Mouse (Mus musculus) lung, postnatal 0 days (tissue): ENCODE measurements at regions not wholly inside any gene's neighbourhood (a gene's known extent, or its start where the extent isn't known, plus 50 kb on each side); places are given as distances from the start of the nearest gene placed in this dataset.

Experiments used
- ATAC-seq: fragments of 200-750 bp; cut with Nextera tagmentation; 2 replicates; pipeline ENCODE4 v1.8.0; 2017; ENCODE audit warnings: moderate library complexity
- DNase-seq: peaks from one replicate; pipeline ENCODE4 v3.0.0-alpha.2; 2016; ENCODE audit warnings: low spot score
- H3K27ac ChIP-seq: fragments of 300-500 bp; sonication (generic); 2 replicates; pipeline ENCODE4 v1.5.1; 2014; ENCODE audit warnings: antibody characterized with exemption, mild to moderate bottlenecking, low read length, mixed read lengths
- H3K27me3 ChIP-seq: fragments of 300-500 bp; sonication (generic); replicated peaks from 2 replicates; pipeline ENCODE4 v1.6.1; 2014; ENCODE audit warnings: low read length, mixed read lengths; ENCODE audit not compliant: insufficient read depth
- H3K36me3 ChIP-seq: fragments of 300-500 bp; sonication (generic); 2 replicates; pipeline ENCODE4 v1.6.1; 2014; ENCODE audit warnings: low read length, mixed read lengths; ENCODE audit not compliant: insufficient read depth
- H3K4me1 ChIP-seq: fragments of 300-500 bp; sonication (generic); 2 replicates; pipeline ENCODE4 v1.6.1; 2014; ENCODE audit warnings: antibody characterized with exemption, low read depth, low read length, mixed read lengths; ENCODE audit not compliant: insufficient read depth
- H3K4me2 ChIP-seq: fragments of 300-500 bp; sonication (generic); replicated peaks from 2 replicates; pipeline ENCODE4 v1.6.1; 2014; ENCODE audit warnings: low read depth, mild to moderate bottlenecking, low read length, moderate library complexity, mixed read lengths
- H3K4me3 ChIP-seq: fragments of 300-500 bp; sonication (generic); 2 replicates; pipeline ENCODE4 v1.5.1; 2014; ENCODE audit warnings: low read depth, low read length
- H3K9ac ChIP-seq: fragments of 300-500 bp; sonication (generic); replicated peaks from 2 replicates; pipeline ENCODE4 v1.6.1; 2014; ENCODE audit warnings: low read depth, mild to moderate bottlenecking
- H3K9me3 ChIP-seq: fragments of 300-500 bp; sonication (generic); 2 replicates; pipeline ENCODE4 v1.6.1; 2016; ENCODE audit warnings: low read length, mixed read lengths
- CTCF ChIP-seq: IDR thresholded peaks from 2 replicates; pipeline ENCODE4 v1.5.1; 2016; ENCODE audit warnings: antibody characterized with exemption, mild to moderate bottlenecking
- EP300 ChIP-seq: IDR thresholded peaks from 2 replicates; pipeline ENCODE4 v1.6.1; 2016; ENCODE audit warnings: antibody characterized with exemption, mild to moderate bottlenecking, control low read depth
- WGBS: fragments of 180-500 bp; shearing (Covaris S2); extraction: QIAGEN DNeasy Blood & Tissue Kit; methylation state at CpG from one replicate; pipeline ENCODE4 v1.1.7; 2014; 5-methylcytosine and 5-hydroxymethylcytosine counted together

GRCm38 (mm10) chr6:36004701-36005100 lies 383.2 kb upstream of the Chrm2 start:
- 43% methylated on average over 1 of the region's 1 CpGs for WGBS
- DNase-seq: peak; percentile 68

GRCm38 (mm10) chr6:36002090-36002489 lies 385.8 kb upstream of the Chrm2 start:
- Histone ChIP-seq H3K4me2 (no peak overlapping the region), H3K4me1 (no peaks in the 10 kb centered on the region), H3K9ac (no peak overlapping the region), H3K27ac (no peak overlapping the region), H3K36me3 (no peaks in the 10 kb centered on the region), H3K4me3 (no peak overlapping the region), H3K27me3 (no peaks in the 10 kb centered on the region), H3K9me3 (no peaks in the 10 kb centered on the region)
- peak; percentile 86 for DNase-seq
- TF ChIP-seq CTCF: no peak
- peak; percentile 91 for TF ChIP-seq EP300
- peak; percentile 92 for ATAC-seq
- WGBS: 31% methylated on average over 3 of the region's 3 CpGs

More at GRCm38 (mm10) chr6:36004701-36005100, 383.2 kb upstream of the Chrm2 start:
- no peaks in the 10 kb centered on the region for H3K9me3 ChIP-seq
- no peak overlapping the region for H3K27ac ChIP-seq
- no peaks in the 10 kb centered on the region for H3K27me3 ChIP-seq
- no peak overlapping the region for H3K4me2 ChIP-seq
- H3K4me3 ChIP-seq: no peak overlapping the region
- H3K36me3 ChIP-seq: no peaks in the 10 kb centered on the region
- ATAC-seq: no peak; the same call in 1 of the 2 replicates
- no peak for TF ChIP-seq EP300
- peak; percentile 76 for TF ChIP-seq CTCF
- no peak overlapping the region for H3K9ac ChIP-seq
- H3K4me1 ChIP-seq: no peaks in the 10 kb centered on the region

GRCm38 (mm10) chr6:35988891-35989290 lies 399.0 kb upstream of the Chrm2 start:
- TF ChIP-seq EP300 (no peak), CTCF (no peak)
- no peak overlapping the region for H3K4me3 ChIP-seq
- no peaks in the 10 kb centered on the region for H3K4me1 ChIP-seq
- DNase-seq (peak; percentile 31), ATAC-seq (peak; percentile 43; the same call in 1 of the 2 replicates)
- H3K27me3 ChIP-seq: no peaks in the 10 kb centered on the region
- H3K27ac ChIP-seq: no peak overlapping the region
- H3K4me2 ChIP-seq: no peak overlapping the region
- H3K9me3 ChIP-seq: no peaks in the 10 kb centered on the region
- 33% methylated on average over 3 of the region's 3 CpGs for WGBS
- H3K36me3 ChIP-seq: no peaks in the 10 kb centered on the region
- no peak overlapping the region for H3K9ac ChIP-seq

GRCm38 (mm10) chr6:35940071-35940470 lies 400.4 kb upstream of the Mtpn start:
- no peak overlapping the region for H3K4me2 ChIP-seq
- 82% methylated on average over 1 of the region's 1 CpGs for WGBS
- H3K27me3 ChIP-seq: no peaks in the 10 kb centered on the region
- no peak overlapping the region for H3K9ac ChIP-seq
- no peak overlapping the region for H3K4me3 ChIP-seq
- no peak for DNase-seq
- H3K36me3 ChIP-seq: no peaks in the 10 kb centered on the region
- no peak for ATAC-seq
- TF ChIP-seq CTCF (no peak), EP300 (no peak)
- H3K27ac ChIP-seq: no peak overlapping the region
- no peaks in the 10 kb centered on the region for H3K4me1 ChIP-seq
- H3K9me3 ChIP-seq: no peaks in the 10 kb centered on the region

GRCm38 (mm10) chr6:35924189-35924588 lies 384.5 kb upstream of the Mtpn start:
- H3K4me1 ChIP-seq: no peaks in the 10 kb centered on the region
- H3K4me2 ChIP-seq: no peak overlapping the region
- H3K36me3 ChIP-seq: no peaks in the 10 kb centered on the region
- no peak overlapping the region for H3K4me3 ChIP-seq
- no peaks in the 10 kb centered on the region for H3K9me3 ChIP-seq
- no peak overlapping the region for H3K9ac ChIP-seq
- no peak overlapping the region for H3K27ac ChIP-seq
- TF ChIP-seq EP300 (no peak), CTCF (no peak)
- no peaks in the 10 kb centered on the region for H3K27me3 ChIP-seq
- ATAC-seq (no peak), DNase-seq (no peak)

- H3K27ac ChIP-seq: no peak overlapping the region
- no peaks in the 10 kb centered on the region for H3K36me3 ChIP-seq
- H3K4me3 ChIP-seq: no peak overlapping the region
- TF ChIP-seq EP300 (no peak), CTCF (no peak)
- no peaks in the 10 kb centered on the region for H3K27me3 ChIP-seq
- DNase-seq: no peak
- no peak overlapping the region for H3K9ac ChIP-seq
- 14% methylated on average over 2 of the region's 2 CpGs for whole genome bisulfite sequencing
- no peak overlapping the region for H3K4me2 ChIP-seq
- no peak for ATAC-seq
- no peaks in the 10 kb centered on the region for H3K9me3 ChIP-seq
- no peaks in the 10 kb centered on the region for H3K4me1 ChIP-seq
These were observed 358.3 kb upstream of the Mtpn start for GRCm38 (mm10) chr6:35897990-35898389.

- Histone ChIP-seq H3K27me3 (no peaks in the 10 kb centered on the region), H3K4me1 (no peaks in the 10 kb centered on the region), H3K36me3 (no peaks in the 10 kb centered on the region), H3K4me2 (no peak overlapping the region), H3K27ac (no peak overlapping the region), H3K9ac (no peak overlapping the region), H3K4me3 (no peak overlapping the region), H3K9me3 (no peaks in the 10 kb centered on the region)
- ATAC-seq (no peak), DNase-seq (no peak)
- TF ChIP-seq EP300 (no peak), CTCF (no peak)
- WGBS: 69% methylated on average over 2 of the region's 2 CpGs
These were observed 356.0 kb upstream of the Mtpn start for GRCm38 (mm10) chr6:35895692-35896091.
